Mouse (Mus musculus) right cerebral cortex, postnatal 14 days (tissue): ENCODE measurements at regions not wholly inside any gene's neighbourhood (a gene's known extent, or its start where the extent isn't known, plus 50 kb on each side); places are given as distances from the start of the nearest gene placed in this dataset.

ENCODE experiments used
- DNase-seq: peaks from one replicate; pipeline ENCODE4 v3.0.0; 2022

DNA sequence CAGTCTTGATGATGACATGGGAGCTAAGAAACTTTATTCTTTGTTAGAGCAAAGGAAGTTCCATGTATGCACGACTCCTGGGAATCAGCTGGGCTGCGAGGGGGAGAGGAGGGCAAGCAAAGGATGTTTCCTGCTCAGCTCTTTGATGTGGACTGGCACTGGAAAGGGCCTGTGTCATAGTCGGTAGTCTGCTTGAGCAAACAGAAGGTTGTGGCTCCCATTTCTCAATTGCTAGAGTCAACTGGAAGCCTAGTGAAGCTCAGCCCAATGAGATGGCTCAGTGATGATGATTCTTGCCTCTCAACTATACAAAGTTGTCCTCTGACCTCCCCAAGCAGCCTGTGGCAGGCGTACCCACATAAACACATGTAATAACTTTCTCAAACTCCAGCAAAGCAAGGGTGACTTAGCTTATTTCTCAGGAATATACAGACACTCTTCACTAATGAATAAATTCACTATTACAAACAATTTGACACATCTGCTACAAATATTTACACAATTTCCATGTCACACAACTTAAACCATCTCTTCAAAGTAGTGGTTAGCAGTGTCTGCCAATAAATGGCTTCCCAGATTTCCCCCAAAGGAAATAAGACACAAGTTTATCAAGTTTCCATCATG lies 115.4 kb upstream of the Smad1 start:
- no peak for DNase-seq

DNA sequence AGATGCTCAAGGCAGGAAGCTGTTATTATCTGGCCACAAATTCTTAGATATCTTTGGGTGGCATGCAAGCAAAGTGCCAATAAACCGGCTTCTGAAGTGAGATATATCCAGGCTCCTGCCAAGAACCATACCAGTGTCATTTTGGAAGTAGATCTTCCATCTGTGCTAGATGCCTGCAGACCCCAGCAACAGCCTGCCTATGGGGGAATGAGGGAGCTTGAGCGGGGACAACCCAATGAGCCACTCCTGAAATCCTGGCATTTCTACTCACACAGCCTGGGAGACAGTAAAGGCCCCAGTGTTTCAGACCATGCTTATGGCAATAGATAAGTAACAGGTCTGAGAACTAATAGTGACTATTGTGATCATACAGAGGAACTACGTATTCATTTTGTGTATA lies 109.3 kb upstream of the Smad1 start:
- DNase-seq, result no peak

DNA sequence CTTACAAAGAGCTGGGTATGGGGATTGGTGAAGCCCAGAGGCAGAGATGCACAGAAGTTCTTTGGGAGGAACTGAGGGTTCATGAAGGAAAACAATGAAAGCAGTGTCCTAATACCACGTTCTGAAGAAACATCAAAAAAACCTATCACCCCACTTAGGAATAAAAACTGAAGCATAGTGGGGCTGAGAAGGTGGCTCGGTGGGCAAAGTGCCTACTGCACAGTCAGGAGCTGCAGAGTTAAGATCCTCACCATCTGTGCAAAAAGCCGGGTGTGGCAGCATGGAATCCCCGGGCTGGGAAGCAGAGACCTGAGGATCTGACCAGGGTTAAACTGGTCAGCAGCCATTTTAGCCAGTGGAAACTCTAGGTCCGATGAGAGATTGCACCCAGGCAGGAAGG lies 106.1 kb upstream of the Smad1 start:
- no peak for DNase-seq

DNA sequence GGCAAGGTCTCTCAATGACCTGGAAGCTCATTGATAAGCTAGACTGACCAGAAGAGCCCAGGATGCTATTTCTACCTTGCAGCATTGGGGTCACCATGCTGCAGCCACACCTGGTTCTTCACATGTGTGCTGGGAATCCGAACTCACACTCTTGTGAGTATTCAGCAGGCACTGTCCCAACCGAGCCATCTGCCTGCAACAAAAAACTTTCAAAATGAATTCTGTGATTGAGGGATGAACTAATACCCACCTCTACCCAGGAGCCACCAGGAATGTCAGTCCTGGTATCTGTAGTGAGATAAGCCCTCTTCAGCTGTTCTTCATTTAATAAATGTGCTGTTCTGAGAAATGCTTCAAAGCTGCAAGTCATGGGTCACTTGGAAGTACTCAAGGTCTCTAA lies 104.6 kb upstream of the Smad1 start:
- DNase-seq, result no peak

DNA sequence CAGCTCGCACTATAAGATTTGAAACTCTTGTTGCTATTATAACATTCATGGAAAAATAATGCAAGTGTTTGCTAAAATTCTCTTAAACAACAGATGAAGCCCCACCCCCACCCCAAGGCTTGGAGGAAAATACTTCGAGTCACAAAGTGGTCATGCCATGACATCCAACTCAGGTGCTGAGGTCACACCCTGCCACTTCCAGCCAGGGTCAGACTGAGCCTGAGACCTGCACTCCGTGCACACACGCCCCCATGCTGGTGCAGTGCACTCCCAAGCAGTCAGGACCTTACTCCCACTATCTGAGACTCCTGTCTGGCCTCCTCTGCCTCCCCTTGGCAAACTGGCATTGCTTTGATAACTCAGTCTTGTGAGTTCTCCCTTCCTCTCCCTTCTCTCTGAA lies 102.7 kb upstream of the Smad1 start:
- DNase-seq, result no peak

DNA sequence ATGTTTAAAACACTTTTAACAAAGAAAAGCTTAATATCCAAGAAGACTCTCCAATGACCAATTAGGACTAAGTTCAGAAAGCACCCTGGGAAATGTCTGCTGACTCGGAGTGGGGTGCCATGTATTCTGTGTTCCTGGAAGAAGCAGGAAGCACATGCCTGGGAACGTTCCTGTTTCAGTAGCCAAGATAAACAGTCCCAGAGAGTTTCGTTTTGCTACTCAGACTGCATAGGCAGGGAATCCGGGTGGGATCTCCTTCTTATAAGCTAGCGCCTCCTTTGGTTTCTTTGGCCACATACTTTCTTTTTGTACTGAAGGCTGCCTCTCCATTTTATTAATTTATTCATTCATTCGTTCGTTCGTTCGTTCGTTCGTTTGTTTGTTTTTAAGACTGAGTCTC lies 101.9 kb upstream of the Smad1 start:
- DNase-seq, result no peak

DNA sequence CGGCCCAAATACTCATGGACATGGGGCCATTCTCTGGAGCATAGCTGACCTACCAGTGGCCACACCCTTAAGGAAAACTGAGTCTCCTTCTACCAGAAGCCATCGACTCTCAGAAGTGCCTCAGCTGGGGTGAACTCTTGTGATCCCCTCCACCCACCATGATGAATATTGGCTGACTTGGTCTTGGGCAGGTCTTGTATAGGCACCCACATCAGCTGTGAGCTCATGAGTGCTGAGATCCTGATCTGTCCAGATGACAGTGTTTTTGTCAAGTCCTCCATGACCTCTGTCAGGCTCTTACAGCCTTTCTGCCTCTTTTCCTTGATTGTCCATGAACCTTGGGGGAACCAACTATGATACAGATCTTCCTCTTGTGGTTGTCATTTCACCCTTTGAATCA lies 99.9 kb upstream of the Smad1 start:
- no peak for DNase-seq

DNA sequence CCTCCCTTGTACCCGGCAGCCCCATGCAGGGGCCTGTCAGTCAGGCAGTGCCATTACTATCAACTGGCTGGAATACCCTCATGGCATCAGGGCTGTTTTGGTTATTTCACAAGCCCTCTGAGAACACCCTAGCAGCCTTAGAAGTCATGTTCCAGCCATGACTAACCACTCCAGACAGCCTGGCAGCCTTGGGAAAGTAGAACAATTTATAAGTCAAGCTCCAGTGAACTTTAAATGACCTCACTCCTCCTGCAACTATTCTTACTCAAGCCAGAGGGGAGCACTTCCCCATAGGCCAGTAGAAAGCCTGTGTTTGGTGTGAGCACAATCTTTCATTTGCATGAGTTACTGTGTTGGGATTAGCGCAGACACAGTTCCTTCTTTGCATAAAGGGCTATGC lies 99.3 kb upstream of the Smad1 start:
- no peak for DNase-seq

DNA sequence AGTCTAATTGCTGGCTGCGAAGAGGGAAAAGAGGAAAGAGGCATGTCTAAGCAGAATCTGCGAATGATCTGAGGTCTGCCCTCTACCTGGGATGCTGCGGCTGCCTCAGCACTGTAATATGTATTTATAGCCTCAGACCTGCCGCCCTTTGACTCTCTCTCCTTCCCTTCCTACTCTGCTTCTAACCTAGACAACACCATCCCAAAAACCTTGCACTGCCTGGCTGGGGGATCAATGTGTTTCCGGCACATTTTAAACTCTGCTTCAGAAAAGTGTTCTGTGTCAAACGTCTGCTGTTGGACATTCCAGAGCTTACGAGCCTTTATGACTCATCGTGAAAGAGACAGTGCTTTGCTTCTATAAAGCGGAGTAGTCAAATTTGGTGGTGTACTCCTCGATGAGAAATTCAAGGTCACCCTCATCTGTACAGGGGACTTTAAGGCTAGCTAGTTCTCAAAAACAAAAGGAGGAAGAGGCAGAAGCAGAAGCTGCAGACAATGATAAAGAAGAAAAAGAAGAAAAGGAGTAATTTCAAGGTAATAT lies 91.9 kb upstream of the Smad1 start:
- no peak for DNase-seq

DNA sequence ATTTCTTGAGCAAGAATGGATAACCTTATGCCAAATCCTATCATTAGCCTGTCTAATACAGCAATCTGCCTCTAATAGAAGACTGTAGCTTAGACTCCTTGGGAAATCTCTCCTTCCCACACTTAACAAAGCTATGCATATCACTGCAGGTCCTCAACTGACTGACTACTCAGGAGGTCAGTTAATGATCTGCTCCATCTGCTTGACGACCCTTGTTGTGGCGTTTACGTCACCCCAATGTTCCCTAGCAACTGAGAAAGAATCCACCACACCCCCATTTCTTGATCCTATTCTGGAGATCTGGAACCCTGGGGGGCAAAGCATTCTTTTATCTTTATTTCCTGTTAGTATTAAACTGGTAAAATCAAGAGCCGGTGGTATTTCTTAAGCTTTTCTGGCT lies 91.4 kb upstream of the Smad1 start:
- DNase-seq, result no peak

DNA sequence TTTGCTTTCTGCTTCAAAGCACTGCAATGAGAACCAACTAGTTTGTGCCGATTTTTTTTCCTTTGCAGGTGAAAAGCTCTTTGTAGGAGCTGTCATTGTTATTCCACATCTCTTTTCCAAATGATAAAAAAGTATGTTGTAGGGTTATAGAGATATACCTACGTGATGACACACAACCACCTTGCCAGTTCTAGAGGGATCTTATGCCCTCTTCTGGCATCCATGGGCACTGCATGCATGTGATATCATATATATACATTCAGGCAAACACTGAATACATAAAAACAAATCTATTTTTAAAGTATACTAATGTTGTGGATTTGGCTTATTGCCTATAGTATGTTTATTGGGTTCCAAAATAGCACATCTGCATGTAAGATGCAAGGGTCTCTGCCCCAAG lies 89.5 kb upstream of the Smad1 start:
- peak; percentile 35 for DNase-seq

DNA sequence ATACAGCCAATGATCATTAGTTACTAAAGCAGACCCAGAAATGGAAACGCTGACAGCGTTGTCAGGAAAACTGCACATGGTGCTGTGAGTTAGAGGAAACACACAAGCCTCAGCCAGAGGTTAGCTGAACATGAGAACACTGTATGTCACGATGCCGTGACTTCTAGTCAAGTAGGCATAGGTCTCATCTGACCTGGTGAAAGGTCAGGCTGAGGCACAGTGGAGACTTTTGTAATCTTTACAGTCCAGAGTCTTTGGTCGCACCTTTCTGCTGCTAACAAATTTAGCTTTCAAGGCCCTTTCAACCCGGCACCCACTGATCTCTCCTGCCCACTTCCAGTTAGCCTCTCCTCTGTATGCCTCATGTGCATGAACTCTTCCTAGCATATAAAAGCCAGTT lies 88.3 kb upstream of the Smad1 start:
- no peak for DNase-seq

DNA sequence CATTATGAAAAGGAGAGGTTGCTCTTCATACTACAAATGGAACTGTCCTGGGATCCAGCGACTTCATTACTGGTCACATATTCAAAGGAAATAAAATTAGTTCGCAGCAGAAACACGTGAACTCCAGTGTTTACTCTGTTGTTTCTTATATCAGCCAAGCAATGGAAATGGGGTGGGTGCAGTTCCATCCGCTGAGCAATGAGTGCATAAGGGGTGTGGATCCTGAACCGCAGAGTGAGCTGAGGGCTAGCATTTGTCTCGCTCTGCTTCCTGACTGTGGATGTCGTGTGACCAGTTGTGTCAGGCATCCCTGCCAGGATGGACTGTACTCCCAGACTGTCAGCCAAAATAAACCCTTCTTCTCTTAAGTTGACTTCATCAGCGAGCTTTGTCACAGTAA lies 80.0 kb upstream of the Smad1 start:
- no peak for DNase-seq

DNA sequence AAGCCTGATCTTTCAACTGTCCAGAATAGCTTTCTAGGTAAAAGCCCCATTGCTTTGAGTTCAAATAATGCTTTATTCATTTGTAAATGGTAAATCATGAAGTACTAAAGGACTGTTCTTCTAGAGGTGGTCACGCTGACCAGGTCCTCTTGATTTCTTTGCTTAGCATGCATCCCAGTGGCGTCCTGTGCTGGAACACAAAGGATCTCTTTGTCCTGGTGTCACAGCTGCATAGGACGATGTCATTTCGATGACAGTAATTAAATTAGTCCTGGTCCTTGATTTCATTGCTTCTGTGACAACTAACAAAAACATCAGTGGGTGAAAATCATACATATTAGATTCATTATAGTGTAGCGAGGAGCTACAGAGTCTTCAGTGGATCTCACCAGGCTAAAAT lies 76.7 kb upstream of the Smad1 start:
- no peak for DNase-seq

DNA sequence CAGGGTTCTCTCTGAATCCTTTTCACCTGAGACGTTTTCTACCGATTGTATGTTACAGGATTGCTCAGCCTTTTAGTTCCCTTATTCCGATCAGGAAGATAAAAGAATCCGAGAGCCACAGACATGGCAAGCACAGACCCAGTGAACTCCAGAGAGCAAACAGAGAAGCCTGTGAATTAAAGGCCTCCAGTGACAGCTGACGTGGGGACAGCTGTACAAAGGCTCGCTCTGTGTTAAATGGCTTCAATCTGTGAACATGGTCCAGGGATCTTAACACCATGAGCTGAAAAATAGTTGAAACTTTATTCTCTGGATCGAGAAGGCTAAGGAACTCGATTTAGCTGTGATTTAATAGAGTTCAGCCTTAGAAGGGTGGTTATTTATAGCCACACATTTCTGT lies 75.4 kb upstream of the Smad1 start:
- DNase-seq, result no peak

DNA sequence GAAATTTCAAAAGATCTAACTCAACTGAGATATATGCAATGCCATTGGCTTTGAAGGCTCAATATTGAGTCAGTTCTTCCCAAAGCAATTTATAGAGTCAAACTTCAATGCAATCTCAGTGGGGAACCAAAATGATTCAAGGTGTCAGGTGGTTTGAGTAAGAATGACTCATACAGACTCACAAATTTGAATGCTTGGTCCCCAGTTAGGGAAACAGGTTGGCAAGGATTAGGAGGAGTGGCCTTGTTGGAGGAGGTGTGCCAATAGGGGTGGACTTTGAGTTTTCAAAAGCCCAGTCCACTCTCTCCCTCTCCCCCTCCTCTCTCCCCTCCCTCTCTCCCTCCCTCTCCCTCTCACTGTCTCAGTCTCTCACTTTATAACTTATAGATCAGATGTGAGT lies 52.8 kb upstream of the Smad1 start:
- DNase-seq, result no peak

DNA sequence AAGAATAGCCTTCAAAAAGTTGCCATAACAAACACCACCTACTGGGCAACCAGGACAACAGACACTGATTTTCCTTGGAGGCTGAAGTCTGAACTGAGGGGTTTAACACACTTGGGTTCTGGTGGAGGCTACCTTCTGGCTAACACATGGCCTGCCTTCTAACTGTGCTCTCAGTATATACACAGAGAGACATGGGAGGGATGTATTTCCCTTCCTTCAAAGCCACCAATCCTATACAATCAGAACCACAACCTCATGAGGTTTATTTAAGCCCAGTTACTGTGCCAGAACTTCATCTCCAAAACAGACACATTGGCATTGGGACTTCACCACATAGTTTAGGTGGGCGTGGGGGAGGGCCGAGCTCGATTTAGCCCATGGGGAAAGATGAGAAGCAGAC lies 50.1 kb upstream of the Smad1 start:
- DNase-seq, result no peak
